Mouse (Mus musculus): ENCODE measurements around the gene Sqstm1.
A peak's percentile ranks its signal among the peaks of the same experiment; 100 is the strongest.
"Not testable (repeated sequence)": the region's sequence is repeated elsewhere in the genome, so short reads cannot be mapped to it uniquely, and the experiment has no call there.

The Sqstm1 gene

GRCm38 (mm10) chr11:50177111-50177510, 33.5 kb downstream of the Sqstm1 start:
- no peak for DNase-seq (ENCODE audit: low read depth, low spot score)

- no peak for DNase-seq (ENCODE audit: low read depth, low spot score)
Measured at GRCm38 (mm10) chr11:50176351-50176750, 34.3 kb downstream of the Sqstm1 start.

- DNase-seq (ENCODE audit: low read depth, low spot score) = peak; percentile 99
Measured at GRCm38 (mm10) chr11:50174730-50175187, 35.9 kb downstream of the Sqstm1 start.

GRCm38 (mm10) chr11:50174111-50174729, 36.4 kb downstream of the Sqstm1 start, which contains the start of gene Mrnip:
Mrnip (plus strand) TSS chr11:50174444.
- not testable (repeated sequence) for DNase-seq (ENCODE audit: low read depth, low spot score)

GRCm38 (mm10) chr11:50168352-50168751, 42.3 kb downstream of the Sqstm1 start:
- no peak for DNase-seq (ENCODE audit: low read depth, low spot score)

GRCm38 (mm10) chr11:50162338-50163050, 48.1 kb downstream of the Sqstm1 start:
- DNase-seq (ENCODE audit: low read depth, low spot score) = no peak

GRCm38 (mm10) chr11:50161578-50162304, 48.9 kb downstream of the Sqstm1 start:
- DNase-seq (ENCODE audit: low read depth, low spot score) = peak; percentile 75

- no peak for DNase-seq (ENCODE audit: low read depth, low spot score)
Measured at GRCm38 (mm10) chr11:50159347-50159746, 51.3 kb downstream of the Sqstm1 start.

- no peak for DNase-seq (ENCODE audit: low read depth, low spot score)
Measured at GRCm38 (mm10) chr11:50158346-50158745, 52.3 kb downstream of the Sqstm1 start.

GRCm38 (mm10) chr11:50156725-50157258, 53.8 kb downstream of the Sqstm1 start:
- no peak for DNase-seq (ENCODE audit: low read depth, low spot score)

GRCm38 (mm10) chr11:50155785-50156184, 54.8 kb downstream of the Sqstm1 start:
- DNase-seq (ENCODE audit: low read depth, low spot score) = no peak

- no peak for DNase-seq (ENCODE audit: low read depth, low spot score)
Measured at GRCm38 (mm10) chr11:50154777-50155520, 55.7 kb downstream of the Sqstm1 start.

GRCm38 (mm10) chr11:50154166-50154565, 56.5 kb downstream of the Sqstm1 start:
- DNase-seq (ENCODE audit: low read depth, low spot score) = no peak

GRCm38 (mm10) chr11:50151374-50151773, 59.3 kb downstream of the Sqstm1 start:
- DNase-seq (ENCODE audit: low read depth, low spot score) = no peak

- no peak for DNase-seq (ENCODE audit: low read depth, low spot score)
Measured at GRCm38 (mm10) chr11:50149603-50150150, 61.0 kb downstream of the Sqstm1 start.

Measured in ES-CJ7 (cell line).